Mouse (Mus musculus): ENCODE results near the gene Hibch. TPM values are rescaled to one million over a fixed set of nuclear protein-coding genes. Genes with fewer than 3 reads are reported as not detected.
"Not testable (repeated sequence)": the region's sequence is repeated elsewhere in the genome, so short reads cannot be mapped to it uniquely, and the experiment has no call there.

Gene Hibch
- polyA plus RNA-seq, 1 experiment from 2014 or later = 28.4 TPM

DNA sequence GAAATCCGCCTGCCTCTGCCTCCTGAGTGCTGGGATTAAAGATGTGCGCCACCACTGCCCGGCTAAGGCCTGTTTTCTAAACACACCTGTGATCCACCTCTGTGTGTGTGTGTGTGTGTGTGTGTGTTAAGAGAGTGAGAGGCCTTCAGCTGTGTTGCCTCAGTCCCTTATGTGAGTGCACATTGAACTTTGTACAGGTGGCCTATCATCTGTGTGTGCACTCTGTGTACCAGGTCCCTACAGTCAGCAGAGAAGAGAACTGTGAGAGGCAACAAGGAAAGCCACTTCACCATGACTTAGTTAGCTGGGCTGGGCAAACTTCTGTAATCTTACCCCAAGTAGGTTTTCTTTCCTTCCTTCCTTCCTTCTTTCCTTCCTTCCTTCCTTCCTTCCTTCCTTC, 5.6 kb upstream of the Hibch start:
- H3K36me3 ChIP-seq = no peaks in the 10 kb centered on the region
- DNase-seq (ENCODE audit: low spot score) = no peak
- WGBS = 90% methylated on average over 3 of the region's 3 CpGs

GRCm38 (mm10) chr1:52844354-52844753, 375 bp upstream of the Hibch start:
- H3K27ac ChIP-seq = peak overlapping the region; percentile 68
- no peak for DNase-seq (ENCODE audit: low spot score)
- H3K27me3 ChIP-seq (ENCODE audit: insufficient read depth, poor library complexity, severe bottlenecking) = no peaks in the 10 kb centered on the region
- no peaks in the 10 kb centered on the region for H3K36me3 ChIP-seq
- H3K4me3 ChIP-seq = peak overlapping the region; percentile 64
- WGBS = 21% methylated on average over 3 of the region's 3 CpGs
- H3K9me3 ChIP-seq = no peaks in the 10 kb centered on the region
- peaks cover 11% of the 10 kb centered on the region; the same call in 1 of the 2 replicates for H3K4me1 ChIP-seq

More for the DNA sequence above, 5.6 kb upstream of the Hibch start:
- H3K4me3 ChIP-seq = no peak overlapping the region
- no peaks in the 10 kb centered on the region for H3K27me3 ChIP-seq (ENCODE audit: insufficient read depth, poor library complexity, severe bottlenecking)
- H3K4me1 ChIP-seq = peaks cover 2% of the 10 kb centered on the region; the same call in 1 of the 2 replicates
- H3K9me3 ChIP-seq = no peaks in the 10 kb centered on the region
- H3K27ac ChIP-seq = no peak overlapping the region

GRCm38 (mm10) chr1:52846556-52846955, 1.8 kb downstream of the Hibch start:
- no peaks in the 10 kb centered on the region for H3K36me3 ChIP-seq
- no peak overlapping the region for H3K4me3 ChIP-seq
- no peak for DNase-seq (ENCODE audit: low spot score)
- no peaks in the 10 kb centered on the region for H3K9me3 ChIP-seq
- no peaks in the 10 kb centered on the region for H3K27me3 ChIP-seq (ENCODE audit: insufficient read depth, poor library complexity, severe bottlenecking)
- peaks cover 14% of the 10 kb centered on the region; the same call in 1 of the 2 replicates for H3K4me1 ChIP-seq
- WGBS = 84% methylated on average over 4 of the region's 4 CpGs
- no peak overlapping the region for H3K27ac ChIP-seq

DNA sequence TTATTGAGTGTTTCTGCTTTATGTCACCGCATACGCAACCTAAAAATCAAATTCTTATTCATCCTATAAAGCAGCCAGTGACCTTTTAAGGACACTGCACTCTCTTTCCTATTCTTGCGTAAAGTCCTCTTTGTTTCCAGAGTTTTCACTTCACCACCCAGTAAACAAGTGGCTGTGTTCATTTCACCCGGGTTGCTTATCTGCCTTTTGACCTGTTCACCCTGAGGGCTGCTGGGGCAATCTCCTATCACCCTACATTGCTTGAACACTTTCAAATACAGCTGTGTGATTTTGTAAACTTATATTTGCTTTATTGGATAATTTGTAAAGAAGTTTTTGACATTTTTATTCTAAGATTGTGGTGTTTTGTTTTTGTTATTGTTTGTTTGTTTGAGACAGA, 4.7 kb downstream of the Hibch start:
- H3K27ac ChIP-seq = no peak overlapping the region
- 63% methylated on average over 4 of the region's 4 CpGs for WGBS
- no peak for DNase-seq (ENCODE audit: low spot score)
- H3K4me1 ChIP-seq = peaks cover 10% of the 10 kb centered on the region; the same call in 1 of the 2 replicates
- no peaks in the 10 kb centered on the region for H3K36me3 ChIP-seq
- H3K4me3 ChIP-seq = no peak overlapping the region
- no peaks in the 10 kb centered on the region for H3K27me3 ChIP-seq (ENCODE audit: insufficient read depth, poor library complexity, severe bottlenecking)
- no peaks in the 10 kb centered on the region for H3K9me3 ChIP-seq

GRCm38 (mm10) chr1:52854029-52854428, 9.3 kb downstream of the Hibch start:
- H3K4me1 ChIP-seq; H3K9me3 ChIP-seq; H3K27ac ChIP-seq; DNase-seq (ENCODE audit: low spot score); H3K27me3 ChIP-seq (ENCODE audit: insufficient read depth, poor library complexity, severe bottlenecking); H3K4me3 ChIP-seq; H3K36me3 ChIP-seq: not testable (repeated sequence)
- 59% methylated on average over 1 of the region's 1 CpGs for WGBS

DNA sequence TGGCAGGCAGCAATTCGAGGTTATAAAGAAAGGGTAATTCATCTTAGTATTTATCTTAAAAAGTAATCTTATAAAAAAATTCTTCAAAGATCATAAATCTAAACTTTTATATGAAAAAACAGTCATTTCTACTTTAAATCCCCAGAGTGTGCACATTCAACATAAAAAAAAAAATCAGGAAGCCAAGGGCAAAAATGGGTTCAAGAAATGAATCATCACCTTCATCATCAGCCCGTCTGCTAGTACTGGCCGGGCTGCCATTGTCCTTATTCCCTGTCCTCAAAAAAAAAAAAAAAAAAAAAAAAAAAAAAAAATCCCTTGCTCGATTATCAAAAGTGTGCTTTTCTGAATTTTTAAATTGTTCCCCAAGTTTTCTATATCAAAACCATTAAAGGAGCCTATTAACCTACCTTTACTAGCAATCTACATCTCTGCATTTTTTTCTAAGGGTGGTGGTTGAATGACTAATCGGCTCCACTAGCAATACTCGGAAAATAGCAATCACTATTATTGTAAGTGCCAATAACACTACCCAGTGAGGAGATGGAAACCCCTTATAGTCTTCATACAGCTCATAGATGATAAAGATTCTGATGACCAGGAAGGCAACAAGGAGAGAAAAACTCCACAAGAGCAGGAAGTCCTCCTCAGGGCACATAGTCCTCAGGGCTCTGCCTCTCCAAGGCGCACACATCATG, 11.3 kb downstream of the Hibch start:
- WGBS = 85% methylated on average over 7 of the region's 7 CpGs
- no peaks in the 10 kb centered on the region for H3K4me1 ChIP-seq
- no peaks in the 10 kb centered on the region for H3K9me3 ChIP-seq
- DNase-seq (ENCODE audit: low spot score) = no peak
- no peak overlapping the region for H3K4me3 ChIP-seq
- no peaks in the 10 kb centered on the region for H3K27me3 ChIP-seq (ENCODE audit: insufficient read depth, poor library complexity, severe bottlenecking)
- peaks cover 11% of the 10 kb centered on the region; the same call in 1 of the 2 replicates for H3K36me3 ChIP-seq
- H3K27ac ChIP-seq = no peak overlapping the region

GRCm38 (mm10) chr1:52864220-52864619, 19.5 kb downstream of the Hibch start:
- Histone ChIP-seq H3K9me3 (no peaks in the 10 kb centered on the region), H3K4me1 (no peaks in the 10 kb centered on the region), H3K36me3 (peaks cover 11% of the 10 kb centered on the region; the same call in 1 of the 2 replicates), H3K27me3 (ENCODE audit: insufficient read depth, poor library complexity, severe bottlenecking) (no peaks in the 10 kb centered on the region), H3K27ac (no peak overlapping the region), H3K4me3 (no peak overlapping the region)
- 97% methylated on average over 1 of the region's 1 CpGs for WGBS
- no peak for DNase-seq (ENCODE audit: low spot score)

GRCm38 (mm10) chr1:52866007-52866406, 21.3 kb downstream of the Hibch start:
- Histone ChIP-seq H3K9me3 (no peaks in the 10 kb centered on the region), H3K27ac (no peak overlapping the region), H3K4me1 (no peaks in the 10 kb centered on the region), H3K27me3 (ENCODE audit: insufficient read depth, poor library complexity, severe bottlenecking) (no peaks in the 10 kb centered on the region), H3K4me3 (no peak overlapping the region), H3K36me3 (peaks cover under 1% of the 10 kb centered on the region; the same call in 1 of the 2 replicates)
- WGBS = 87% methylated on average over 3 of the region's 3 CpGs
- no peak for DNase-seq (ENCODE audit: low spot score)

GRCm38 (mm10) chr1:52867876-52868275, 23.1 kb downstream of the Hibch start:
- DNase-seq (ENCODE audit: low spot score) = no peak
- no peaks in the 10 kb centered on the region for H3K27me3 ChIP-seq (ENCODE audit: insufficient read depth, poor library complexity, severe bottlenecking)
- peaks cover 2% of the 10 kb centered on the region; the same call in 1 of the 2 replicates for H3K36me3 ChIP-seq
- H3K9me3 ChIP-seq = no peaks in the 10 kb centered on the region
- no peak overlapping the region for H3K27ac ChIP-seq
- 81% methylated on average over 1 of the region's 1 CpGs for WGBS
- no peak overlapping the region for H3K4me3 ChIP-seq
- peaks cover 7% of the 10 kb centered on the region; the same call in 1 of the 2 replicates for H3K4me1 ChIP-seq

DNA sequence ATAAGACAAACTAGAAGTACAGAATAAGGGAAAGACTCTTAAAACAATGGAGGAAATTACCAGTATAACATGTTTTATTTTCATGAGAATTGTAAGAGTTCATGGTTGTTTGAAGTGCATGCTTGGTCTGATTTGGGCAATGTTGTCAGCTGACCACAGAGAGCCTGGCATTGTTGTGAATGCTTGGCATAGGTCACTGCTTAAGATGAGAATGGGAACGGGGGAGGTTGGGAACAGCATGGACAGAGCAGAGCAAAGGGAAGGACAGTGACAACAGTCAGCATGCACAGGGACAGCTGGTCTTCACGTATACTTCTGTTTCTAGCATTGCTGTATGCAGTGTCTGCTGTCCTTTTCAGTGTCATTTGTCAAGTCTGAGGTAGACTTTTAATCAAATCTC, 39.5 kb downstream of the Hibch start:
- DNase-seq (ENCODE audit: low spot score) = no peak
- H3K4me1 ChIP-seq = no peaks in the 10 kb centered on the region
- no peaks in the 10 kb centered on the region for H3K9me3 ChIP-seq
- H3K27ac ChIP-seq = no peak overlapping the region
- H3K4me3 ChIP-seq = no peak overlapping the region
- 79% methylated on average over 2 of the region's 2 CpGs for WGBS
- no peaks in the 10 kb centered on the region for H3K27me3 ChIP-seq (ENCODE audit: insufficient read depth, poor library complexity, severe bottlenecking)
- peaks cover 11% of the 10 kb centered on the region; the same call in 1 of the 2 replicates for H3K36me3 ChIP-seq

DNA sequence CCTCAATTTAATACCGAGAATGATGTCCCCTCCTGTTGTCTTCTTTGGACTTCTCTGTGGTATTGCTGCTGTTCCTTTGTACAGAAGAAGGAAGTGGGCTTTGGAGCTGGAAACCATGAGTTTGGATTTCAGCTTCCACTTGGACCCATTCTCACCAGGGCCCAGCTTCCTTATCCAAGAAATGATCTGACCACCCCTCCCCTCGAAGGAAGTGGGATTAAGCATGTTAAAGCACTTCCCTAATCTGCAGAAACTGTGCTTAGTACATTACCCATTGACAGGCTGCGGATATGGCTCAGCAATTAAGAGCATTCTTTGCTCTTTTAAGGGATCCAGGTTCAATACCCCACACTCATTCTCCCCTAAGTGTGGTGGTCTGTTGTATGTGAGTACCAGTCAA, 65.1 kb downstream of the Hibch start:
- no peaks in the 10 kb centered on the region for H3K4me1 ChIP-seq
- DNase-seq (ENCODE audit: low spot score) = no peak
- H3K4me3 ChIP-seq = no peak overlapping the region
- H3K36me3 ChIP-seq = no peaks in the 10 kb centered on the region
- 89% methylated on average over 3 of the region's 3 CpGs for WGBS
- H3K27ac ChIP-seq = no peak overlapping the region
- H3K27me3 ChIP-seq (ENCODE audit: insufficient read depth, poor library complexity, severe bottlenecking) = no peaks in the 10 kb centered on the region
- no peaks in the 10 kb centered on the region for H3K9me3 ChIP-seq

GRCm38 (mm10) chr1:52916655-52917054, 71.9 kb downstream of the Hibch start:
- Histone ChIP-seq H3K27ac (no peak overlapping the region), H3K4me1 (no peaks in the 10 kb centered on the region), H3K27me3 (ENCODE audit: insufficient read depth, poor library complexity, severe bottlenecking) (no peaks in the 10 kb centered on the region), H3K4me3 (no peak overlapping the region), H3K36me3 (no peaks in the 10 kb centered on the region), H3K9me3 (no peaks in the 10 kb centered on the region)
- 80% methylated on average over 2 of the region's 2 CpGs for WGBS
- no peak for DNase-seq (ENCODE audit: low spot score)

DNA sequence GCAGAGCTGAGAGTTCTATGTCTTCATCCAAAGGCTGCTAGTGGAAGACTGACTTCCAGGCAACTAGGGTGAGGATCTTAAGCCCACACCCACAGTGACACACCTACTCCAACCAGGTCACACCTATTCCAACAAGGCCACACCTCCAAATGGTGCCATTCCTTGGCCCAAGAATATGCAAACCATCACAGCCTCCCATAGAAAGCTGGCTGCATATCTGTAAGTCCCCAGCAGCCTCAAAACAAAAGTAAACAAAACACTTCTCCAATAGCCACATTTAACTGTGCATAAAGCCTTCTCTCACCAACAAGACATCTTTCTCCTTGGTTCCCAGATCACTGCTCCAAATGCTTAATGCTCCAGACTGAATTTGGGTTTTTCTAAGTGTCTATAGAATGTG, 74.2 kb downstream of the Hibch start:
- H3K36me3 ChIP-seq; H3K9me3 ChIP-seq; H3K4me1 ChIP-seq; H3K4me3 ChIP-seq; H3K27ac ChIP-seq; H3K27me3 ChIP-seq (ENCODE audit: insufficient read depth, poor library complexity, severe bottlenecking); DNase-seq (ENCODE audit: low spot score): not testable (repeated sequence)

DNA sequence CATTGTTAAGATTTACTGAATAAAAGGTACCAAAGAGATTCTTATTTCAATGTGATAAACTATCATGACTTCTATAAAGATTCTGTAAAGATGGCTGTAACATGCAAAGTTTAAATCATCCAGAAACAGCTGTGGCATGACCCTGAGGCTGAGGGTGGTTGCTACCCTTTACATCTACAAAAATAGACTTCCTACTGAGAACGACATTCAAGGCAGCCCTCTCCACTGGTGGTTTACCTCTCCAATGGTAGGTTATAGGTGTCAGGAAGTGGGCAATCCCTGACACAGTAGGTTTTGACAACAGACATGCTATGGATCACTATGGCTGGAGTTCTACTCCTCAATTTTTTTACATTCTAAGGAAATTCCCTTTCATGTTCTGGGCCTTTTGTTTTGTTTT, 79.8 kb downstream of the Hibch start:
- not testable (repeated sequence) for H3K9me3 ChIP-seq; H3K27ac ChIP-seq; DNase-seq (ENCODE audit: low spot score); H3K27me3 ChIP-seq (ENCODE audit: insufficient read depth, poor library complexity, severe bottlenecking); H3K4me3 ChIP-seq; H3K4me1 ChIP-seq; H3K36me3 ChIP-seq
- WGBS = 64% methylated on average over 1 of the region's 1 CpGs
